Mouse (Mus musculus) limb, embryonic 10.5 days (tissue): ENCODE data around the gene Rhcg. TPM values are rescaled to one million over a fixed set of nuclear protein-coding genes. Genes with fewer than 3 reads are reported as not detected.
A peak's percentile ranks its signal among the peaks of the same experiment; 100 is the strongest.

Experiments used
- DNase-seq: peaks from one replicate; pipeline ENCODE4 v3.0.0-alpha.2; 2017; ENCODE audit warnings: low spot score
- H3K27ac ChIP-seq: fragments of 300-500 bp; sonication (generic); 2 replicates; pipeline ENCODE4 v1.5.1; 2016; ENCODE audit warnings: mild to moderate bottlenecking
- H3K27me3 ChIP-seq: fragments of 300-500 bp; sonication (generic); 2 replicates; pipeline ENCODE4 v1.6.1; 2016; ENCODE audit warnings: low read depth, mild to moderate bottlenecking; ENCODE audit not compliant: poor library complexity, severe bottlenecking
- H3K36me3 ChIP-seq: fragments of 300-500 bp; sonication (generic); 2 replicates; pipeline ENCODE4 v1.6.1; 2016; ENCODE audit warnings: mild to moderate bottlenecking, moderate library complexity
- H3K4me1 ChIP-seq: fragments of 300-500 bp; sonication (generic); 2 replicates; pipeline ENCODE4 v1.6.1; 2016
- H3K4me3 ChIP-seq: fragments of 300-500 bp; sonication (generic); 2 replicates; pipeline ENCODE4 v1.5.1; 2016; ENCODE audit warnings: mild to moderate bottlenecking, moderate library complexity
- H3K9me3 ChIP-seq: fragments of 300-500 bp; sonication (generic); replicated peaks from 2 replicates; pipeline ENCODE4 v1.6.1; 2016; ENCODE audit warnings: mild to moderate bottlenecking
- WGBS: fragments of 180-500 bp; shearing (Covaris S2); methylation state at CpG from one replicate; pipeline ENCODE4 v1.1.7; 2016; 5-methylcytosine and 5-hydroxymethylcytosine counted together
- polyA plus RNA-seq: library from polyadenylated mRNA; unstranded; fragments of >200 nt; fragmentation: Nextera tagmentation; extraction: Ambion mirVana; gene quantifications from 2 replicates; pipeline ENCODE4 v1.2.1, GENCODE M21; 2016

The Rhcg gene
- not detected in 2 replicates for polyA plus RNA-seq

DNA sequence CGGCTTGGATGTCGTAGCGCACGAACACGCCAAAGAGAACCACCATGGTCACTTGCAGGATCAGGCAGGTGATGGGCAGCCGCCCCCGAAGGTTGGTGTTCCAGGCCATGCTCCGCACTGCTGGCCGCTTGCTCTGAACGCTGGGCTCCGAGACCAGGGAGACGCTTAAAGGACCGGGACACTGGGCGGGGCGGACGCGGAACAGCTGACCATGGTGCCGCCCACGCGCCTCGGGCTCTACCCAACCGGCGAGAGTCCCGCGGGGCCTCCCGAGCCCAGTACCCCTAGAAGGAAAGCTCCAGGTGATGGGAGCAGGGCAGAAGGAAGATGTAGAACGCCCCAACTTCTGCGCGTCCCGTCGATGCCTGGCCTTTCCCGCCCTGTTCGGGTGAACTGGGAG, at the start of gene Rhcg:
TSS of gene Rhcg (minus strand) at position 240 of the 400 bp plus-strand sequence.
- DNase-seq: peak; percentile 42
- H3K27me3 ChIP-seq: peaks cover 74% of the 10 kb centered on the region
- H3K27ac ChIP-seq: no peak within 1 kb of the TSS
- WGBS: 7% methylated on average over 33 of the region's 33 CpGs
- H3K4me1 ChIP-seq: peaks cover 5% of the 10 kb centered on the region
- H3K4me3 ChIP-seq: peak within 1 kb of the TSS; percentile 23
- no peaks in the 10 kb centered on the region for H3K9me3 ChIP-seq
- no peaks in the 10 kb centered on the region for H3K36me3 ChIP-seq

DNA sequence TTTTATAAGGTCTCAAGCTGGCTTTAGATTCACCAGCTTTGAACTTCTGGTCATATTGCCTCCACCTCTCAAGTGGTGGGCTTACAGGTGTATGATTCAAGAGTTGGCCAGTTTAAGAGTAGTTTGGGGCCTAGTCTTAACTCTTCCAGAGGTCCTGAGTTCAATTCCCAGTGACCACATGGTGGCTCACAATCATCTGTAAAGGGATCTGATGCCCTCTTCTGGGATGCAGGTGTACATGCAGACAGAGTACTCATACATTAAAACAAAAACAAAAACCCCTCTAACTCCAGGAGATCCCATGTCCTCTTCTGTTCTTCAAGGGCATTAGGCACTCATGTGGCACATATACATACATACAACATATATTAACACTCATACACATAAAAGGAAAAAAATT, 49.2 kb upstream of the Rhcg start:
- no peak overlapping the region for H3K4me3 ChIP-seq
- no peak overlapping the region for H3K27ac ChIP-seq
- peaks cover 86% of the 10 kb centered on the region for H3K36me3 ChIP-seq
- peaks cover 15% of the 10 kb centered on the region for H3K4me1 ChIP-seq
- no peak for DNase-seq
- no peaks in the 10 kb centered on the region for H3K9me3 ChIP-seq
- no peaks in the 10 kb centered on the region for H3K27me3 ChIP-seq

GRCm38 (mm10) chr7:79661253-79661890, 43.9 kb upstream of the Rhcg start:
- Histone ChIP-seq H3K27ac (peak overlapping the region; percentile 92; the same call in 1 of the 2 replicates), H3K4me3 (peak overlapping the region; percentile 92)

DNA sequence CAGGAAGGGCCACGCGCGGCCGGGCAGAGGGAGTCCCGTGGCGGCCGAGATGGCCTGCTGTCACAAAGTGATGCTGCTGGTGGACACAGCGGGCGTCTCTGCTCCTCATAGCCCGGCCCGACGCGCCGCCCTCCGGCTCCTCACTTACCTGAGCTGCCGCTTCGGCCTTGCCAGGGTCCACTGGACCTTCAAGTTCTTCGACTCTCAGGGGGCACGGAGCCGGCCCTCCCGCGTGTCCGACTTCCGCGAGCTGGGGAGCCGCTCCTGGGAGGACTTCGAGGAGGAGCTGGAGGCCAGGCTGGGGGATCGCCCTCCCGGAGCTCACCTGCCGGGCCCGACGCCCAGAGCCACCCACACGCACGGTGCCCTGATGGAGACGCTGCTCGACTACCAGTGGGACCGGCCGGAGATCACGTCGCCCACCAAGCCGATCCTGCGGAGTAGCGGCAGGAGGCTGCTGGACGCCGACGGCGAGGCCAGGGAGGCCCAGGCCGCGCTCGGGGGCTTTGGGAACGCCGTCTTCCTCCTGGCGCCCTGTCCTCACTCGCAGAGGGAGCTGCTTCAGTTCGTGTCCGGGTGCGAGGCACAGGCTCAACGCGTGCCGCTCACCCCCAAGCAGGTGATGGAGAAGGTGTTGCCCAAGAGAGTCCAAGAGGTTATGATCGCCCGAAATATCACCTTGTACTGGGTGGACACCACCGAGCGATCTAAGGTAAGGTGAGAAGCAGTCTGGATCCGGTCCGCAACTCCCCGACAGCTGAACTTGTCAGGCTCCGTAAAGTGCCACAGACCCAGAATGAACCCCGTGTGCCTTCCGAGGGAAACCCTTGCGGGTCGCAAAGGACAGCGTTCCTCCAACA, 43.1 kb upstream of the Rhcg start:
- DNase-seq: no peak
- under 1% methylated on average over 73 of the region's 73 CpGs for WGBS
- peaks cover 24% of the 10 kb centered on the region for H3K36me3 ChIP-seq

More at GRCm38 (mm10) chr7:79661253-79661890, 43.9 kb upstream of the Rhcg start:
- WGBS: 14% methylated on average over 5 of the region's 5 CpGs
- no peaks in the 10 kb centered on the region for H3K27me3 ChIP-seq
- H3K4me1 ChIP-seq: peaks cover 29% of the 10 kb centered on the region
- no peak for DNase-seq
- H3K36me3 ChIP-seq: peaks cover 33% of the 10 kb centered on the region
- H3K9me3 ChIP-seq: no peaks in the 10 kb centered on the region

DNA sequence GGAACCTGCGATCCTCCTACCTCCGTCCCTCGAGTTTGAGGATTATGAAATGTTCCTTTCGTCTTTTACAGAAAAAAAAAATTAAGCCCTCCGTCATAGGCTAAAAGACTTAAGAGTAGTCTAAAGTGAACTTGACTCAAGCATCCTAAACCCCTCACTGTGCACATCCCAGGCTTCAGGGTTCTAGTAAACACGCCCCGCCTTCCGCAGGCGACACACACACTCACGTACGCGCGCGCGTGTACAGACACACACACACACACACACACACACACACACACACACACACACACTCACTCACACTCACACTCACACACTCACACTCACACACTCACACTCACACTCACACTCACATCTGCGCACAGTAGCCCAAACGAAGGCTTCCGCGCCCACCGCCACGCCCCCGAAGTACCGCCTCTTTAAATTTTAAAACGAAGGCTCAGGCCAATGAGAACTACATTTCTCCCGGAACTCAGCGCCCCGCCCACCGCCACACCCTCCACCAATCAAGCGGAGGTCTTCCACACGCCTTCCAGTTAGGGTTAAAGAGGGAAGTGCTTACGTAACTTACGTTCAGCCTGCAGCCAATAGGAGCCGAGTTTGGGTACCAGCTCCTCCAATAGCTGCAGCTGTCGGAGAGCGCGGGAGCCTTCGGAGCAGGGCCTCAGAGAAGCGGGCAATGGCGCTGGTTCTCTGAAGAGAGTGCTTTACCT, 42.3 kb upstream of the Rhcg start, which contains the start of gene Ticrr:
TSS of gene Ticrr (plus strand) at position 619 of the 713 bp plus-strand sequence.
- DNase-seq: peak; percentile 99
- under 1% methylated on average over 39 of the region's 39 CpGs for WGBS
- peaks cover 29% of the 10 kb centered on the region for H3K4me1 ChIP-seq
- H3K9me3 ChIP-seq: no peaks in the 10 kb centered on the region
- peak within 1 kb of the TSS; percentile 92 for H3K27ac ChIP-seq
- peak within 1 kb of the TSS; percentile 92 for H3K4me3 ChIP-seq
- H3K36me3 ChIP-seq: peaks cover 17% of the 10 kb centered on the region
- H3K27me3 ChIP-seq: no peaks in the 10 kb centered on the region

More for the DNA sequence above, 43.1 kb upstream of the Rhcg start:
- Histone ChIP-seq H3K4me1 (peaks cover 29% of the 10 kb centered on the region), H3K4me3 (peak overlapping the region; percentile 92), H3K27ac (peak overlapping the region; percentile 92), H3K27me3 (no peaks in the 10 kb centered on the region), H3K9me3 (no peaks in the 10 kb centered on the region)

- H3K4me1 ChIP-seq: peaks cover 5% of the 10 kb centered on the region; the same call in 1 of the 2 replicates
- DNase-seq: no peak
- H3K27ac ChIP-seq: no peak overlapping the region
- H3K27me3 ChIP-seq: no peaks in the 10 kb centered on the region
- no peaks in the 10 kb centered on the region for H3K9me3 ChIP-seq
- no peak overlapping the region for H3K4me3 ChIP-seq
- 50% methylated on average over 1 of the region's 1 CpGs for WGBS
- no peaks in the 10 kb centered on the region for H3K36me3 ChIP-seq
These were observed 37.1 kb upstream of the Rhcg start for GRCm38 (mm10) chr7:79654586-79654985.

DNA sequence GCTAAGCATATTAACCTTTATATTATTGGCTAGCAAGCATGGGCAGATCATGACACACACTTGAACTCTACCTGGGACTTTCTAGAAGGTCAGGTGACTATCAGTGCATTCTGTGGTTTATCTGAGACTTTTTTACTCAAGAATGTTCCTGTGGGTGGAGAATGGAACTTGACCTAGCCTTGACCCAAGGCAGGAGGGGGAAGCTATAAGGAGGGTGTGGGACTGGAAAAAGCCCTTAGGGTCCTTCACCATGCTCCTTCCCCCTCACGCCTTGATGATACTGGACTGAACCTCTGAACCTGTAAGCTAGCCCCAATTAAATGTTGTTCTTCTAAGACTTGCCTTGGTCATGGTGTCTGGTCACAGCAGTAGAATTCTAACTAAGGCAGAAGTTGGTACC, 36.7 kb upstream of the Rhcg start:
- Histone ChIP-seq H3K36me3 (no peaks in the 10 kb centered on the region), H3K27me3 (no peaks in the 10 kb centered on the region), H3K9me3 (no peaks in the 10 kb centered on the region), H3K27ac (no peak overlapping the region), H3K4me1 (peaks cover 3% of the 10 kb centered on the region; the same call in 1 of the 2 replicates), H3K4me3 (no peak overlapping the region)
- WGBS: 74% methylated on average over 1 of the region's 1 CpGs
- DNase-seq: no peak

DNA sequence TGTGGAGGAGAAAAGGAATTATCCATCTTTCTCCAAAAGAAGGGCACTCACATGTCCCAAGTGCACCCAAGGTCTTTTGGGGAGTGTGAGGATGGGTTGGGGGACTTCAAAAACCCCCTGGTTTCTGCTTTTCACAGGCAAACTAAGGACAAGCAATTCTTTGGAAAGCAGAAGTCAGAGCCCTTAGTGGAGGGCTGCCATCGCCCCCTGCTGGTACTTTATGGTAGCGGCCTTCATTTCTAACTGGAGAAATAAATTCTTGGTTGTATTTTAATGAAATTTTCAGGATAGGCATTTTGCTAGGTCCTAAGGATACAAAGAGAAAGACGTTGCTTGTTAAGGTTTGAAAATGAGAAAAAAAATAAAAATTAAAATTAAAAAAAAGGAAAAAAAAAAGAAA, 31.5 kb upstream of the Rhcg start:
- 11% methylated on average over 3 of the region's 3 CpGs for WGBS
- Histone ChIP-seq H3K27ac (no peak overlapping the region), H3K36me3 (no peaks in the 10 kb centered on the region), H3K4me3 (no peak overlapping the region), H3K4me1 (no peaks in the 10 kb centered on the region), H3K9me3 (no peaks in the 10 kb centered on the region), H3K27me3 (0 out of 2 replicates have a peak, but pooled peaks cover 4% of the 10 kb centered on the region)
- peak; percentile 62 for DNase-seq

GRCm38 (mm10) chr7:79647233-79647632, 29.8 kb upstream of the Rhcg start:
- H3K4me3 ChIP-seq: no peak overlapping the region
- WGBS: 94% methylated on average over 3 of the region's 3 CpGs
- DNase-seq: no peak

DNA sequence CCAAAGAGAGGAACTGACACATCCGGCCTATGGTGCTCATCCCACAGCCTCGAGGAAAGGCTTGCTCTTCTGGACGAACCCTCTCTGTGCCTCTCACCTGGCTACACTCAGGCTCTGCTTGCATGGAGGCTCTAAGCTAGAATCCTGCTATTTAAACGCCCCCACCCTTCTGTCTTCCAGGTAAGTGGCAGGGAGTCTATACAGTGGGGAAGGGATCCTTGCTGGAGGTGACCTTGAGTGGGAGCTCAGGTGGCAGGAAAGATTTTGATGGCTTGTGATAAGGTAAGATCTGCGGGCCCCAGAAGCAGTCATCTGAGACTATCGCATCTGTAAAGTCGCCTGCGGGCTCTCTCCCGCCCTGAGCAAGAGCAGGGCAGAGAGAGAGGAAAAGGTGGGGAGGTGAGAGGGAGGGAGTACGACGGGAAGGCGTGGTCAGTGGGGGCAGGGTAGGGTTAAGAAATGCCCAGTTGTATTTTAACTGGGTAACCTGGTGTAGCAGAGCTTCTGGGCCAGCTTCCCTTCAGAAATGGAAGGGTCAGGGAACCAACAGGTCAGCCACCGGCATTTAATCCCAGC, 14.4 kb upstream of the Rhcg start:
- 20% methylated on average over 13 of the region's 13 CpGs for WGBS
- no peak for DNase-seq

More at GRCm38 (mm10) chr7:79647233-79647632, 29.8 kb upstream of the Rhcg start:
- Histone ChIP-seq H3K27ac (no peak overlapping the region), H3K36me3 (no peaks in the 10 kb centered on the region), H3K27me3 (0 out of 2 replicates have a peak, but pooled peaks cover 4% of the 10 kb centered on the region), H3K9me3 (no peaks in the 10 kb centered on the region), H3K4me1 (no peaks in the 10 kb centered on the region)

DNA sequence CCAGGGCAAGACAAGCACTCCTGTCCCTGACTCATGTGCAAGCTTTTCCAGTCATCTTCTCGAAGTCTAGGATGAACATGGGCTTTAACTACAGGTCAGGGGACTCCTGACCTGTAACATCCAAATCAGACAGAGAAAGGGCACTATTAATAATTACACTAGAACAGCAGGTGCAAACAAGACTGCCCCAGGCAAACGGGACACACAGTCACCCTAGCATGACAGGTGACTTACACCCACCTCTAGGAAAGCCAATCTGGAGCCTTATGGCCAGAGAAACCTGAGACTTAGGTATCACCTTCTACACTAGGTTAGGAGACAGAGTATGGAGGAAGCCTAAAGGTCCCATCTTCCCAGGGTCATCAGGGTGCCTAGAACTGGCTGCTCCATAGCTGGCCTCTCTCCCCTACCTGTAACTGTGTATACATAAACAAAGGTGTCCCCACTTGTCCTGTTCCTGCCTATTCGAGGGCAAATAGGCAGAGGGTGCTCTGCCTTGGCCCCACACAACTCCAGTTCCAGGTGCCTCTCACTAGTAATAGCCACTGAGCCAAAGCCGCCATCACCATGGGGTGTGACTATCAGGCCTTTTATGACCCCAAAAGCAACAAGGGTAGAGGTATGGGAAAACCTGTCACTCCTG, 10.9 kb upstream of the Rhcg start:
- 76% methylated on average over 4 of the region's 4 CpGs for WGBS
- H3K36me3 ChIP-seq: no peaks in the 10 kb centered on the region
- H3K27me3 ChIP-seq: peaks cover 11% of the 10 kb centered on the region; the same call in 1 of the 2 replicates
- H3K4me3 ChIP-seq: no peak overlapping the region
- no peak for DNase-seq
- H3K4me1 ChIP-seq: peaks cover 5% of the 10 kb centered on the region
- no peak overlapping the region for H3K27ac ChIP-seq
- H3K9me3 ChIP-seq: no peaks in the 10 kb centered on the region

More for the DNA sequence above, 14.4 kb upstream of the Rhcg start:
- Histone ChIP-seq H3K9me3 (no peaks in the 10 kb centered on the region), H3K36me3 (no peaks in the 10 kb centered on the region), H3K27ac (no peak overlapping the region), H3K4me3 (no peak overlapping the region), H3K27me3 (peaks cover 11% of the 10 kb centered on the region; the same call in 1 of the 2 replicates), H3K4me1 (peaks cover 5% of the 10 kb centered on the region)

GRCm38 (mm10) chr7:79626170-79626569, 8.7 kb upstream of the Rhcg start:
- 85% methylated on average over 5 of the region's 5 CpGs for WGBS
- no peaks in the 10 kb centered on the region for H3K36me3 ChIP-seq

More at GRCm38 (mm10) chr7:79626170-79626569, 8.7 kb upstream of the Rhcg start:
- H3K27ac ChIP-seq: no peak overlapping the region
- H3K27me3 ChIP-seq: no peaks in the 10 kb centered on the region
- H3K4me1 ChIP-seq: no peaks in the 10 kb centered on the region
- no peaks in the 10 kb centered on the region for H3K9me3 ChIP-seq
- no peak overlapping the region for H3K4me3 ChIP-seq
- DNase-seq: no peak
